Mouse (Mus musculus) hindbrain, embryonic 16.5 days (tissue): ENCODE measurements around the gene B3gnt6. TPM values are rescaled to one million over a fixed set of nuclear protein-coding genes. Genes with fewer than 3 reads are reported as not detected.

Experiments used
- ATAC-seq: fragments of 200-750 bp; cut with Nextera tagmentation; 2 replicates; pipeline ENCODE4 v1.8.0; 2017; ENCODE audit warnings: moderate TSS enrichment, moderate library complexity
- H3K27ac ChIP-seq: fragments of 300-500 bp; sonication (generic); 2 replicates; pipeline ENCODE4 v1.5.1; 2014; ENCODE audit warnings: low read depth, mild to moderate bottlenecking, control low read depth, low read length, moderate library complexity
- H3K27me3 ChIP-seq: fragments of 300-500 bp; sonication (generic); replicated peaks from 2 replicates; pipeline ENCODE4 v1.6.1; 2014; ENCODE audit warnings: low read length; ENCODE audit not compliant: control insufficient read depth, insufficient read depth
- H3K36me3 ChIP-seq: fragments of 300-500 bp; sonication (generic); 2 replicates; pipeline ENCODE4 v1.6.1; 2014; ENCODE audit warnings: mild to moderate bottlenecking, low read length, moderate library complexity, mixed read lengths; ENCODE audit not compliant: control insufficient read depth, insufficient read depth
- H3K4me1 ChIP-seq: fragments of 300-500 bp; sonication (generic); 2 replicates; pipeline ENCODE4 v1.6.1; 2014; ENCODE audit warnings: low read depth, low read length; ENCODE audit not compliant: control insufficient read depth, insufficient read depth
- H3K4me2 ChIP-seq: fragments of 300-500 bp; sonication (generic); 2 replicates; pipeline ENCODE4 v1.6.1; 2014; ENCODE audit warnings: mild to moderate bottlenecking, low read length, control low read depth, moderate library complexity
- H3K4me3 ChIP-seq: fragments of 300-500 bp; sonication (generic); 2 replicates; pipeline ENCODE4 v1.5.1; 2014; ENCODE audit warnings: mild to moderate bottlenecking, low read length, control low read depth, moderate library complexity
- H3K9ac ChIP-seq: fragments of 300-500 bp; sonication (generic); 2 replicates; pipeline ENCODE4 v1.6.1; 2014; ENCODE audit warnings: low read depth, mild to moderate bottlenecking, control low read depth, low read length, moderate library complexity
- H3K9me3 ChIP-seq: fragments of 300-500 bp; sonication (generic); 2 replicates; pipeline ENCODE4 v1.6.1; 2014; ENCODE audit warnings: mild to moderate bottlenecking, low read length, moderate library complexity; ENCODE audit not compliant: control insufficient read depth
- WGBS: fragments of 180-500 bp; shearing (Covaris S2); extraction: QIAGEN DNeasy Blood & Tissue Kit; methylation state at CpG from one replicate; pipeline ENCODE4 v1.1.7; 2014; 5-methylcytosine and 5-hydroxymethylcytosine counted together
- polyA plus RNA-seq: library from polyadenylated mRNA; unstranded; fragments of >200 nt; fragmentation: Nextera tagmentation; extraction: Ambion mirVana; gene quantifications from 2 replicates; pipeline ENCODE4 v1.2.1, GENCODE M21; 2015

B3gnt6 gene
- polyA plus RNA-seq, 1 experiment from 2014 or later: 0.78 TPM

DNA sequence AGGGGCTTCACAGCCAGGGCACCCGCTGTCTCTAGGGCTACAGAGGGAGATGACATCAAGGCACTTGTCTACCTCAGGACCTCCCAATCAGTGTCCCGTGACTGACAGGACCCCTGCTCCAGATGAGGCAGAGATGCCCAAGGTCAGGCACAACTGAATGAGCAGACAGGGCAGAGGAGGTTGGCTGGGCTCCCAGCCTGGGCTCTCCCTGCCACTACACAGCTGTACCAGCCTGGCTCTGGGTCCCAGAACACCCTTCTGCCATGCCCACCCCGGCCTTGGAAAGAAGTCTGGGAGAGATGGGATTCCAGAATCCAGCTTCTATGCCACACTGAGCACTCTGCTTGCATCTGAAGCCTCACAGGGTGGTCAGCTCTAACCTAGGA is 43.0 kb downstream of the B3gnt6 start:
- H3K4me1 ChIP-seq: peaks cover 25% of the 10 kb centered on the region
- WGBS: 57% methylated on average over 1 of the region's 3 CpGs
- no peak for ATAC-seq

DNA sequence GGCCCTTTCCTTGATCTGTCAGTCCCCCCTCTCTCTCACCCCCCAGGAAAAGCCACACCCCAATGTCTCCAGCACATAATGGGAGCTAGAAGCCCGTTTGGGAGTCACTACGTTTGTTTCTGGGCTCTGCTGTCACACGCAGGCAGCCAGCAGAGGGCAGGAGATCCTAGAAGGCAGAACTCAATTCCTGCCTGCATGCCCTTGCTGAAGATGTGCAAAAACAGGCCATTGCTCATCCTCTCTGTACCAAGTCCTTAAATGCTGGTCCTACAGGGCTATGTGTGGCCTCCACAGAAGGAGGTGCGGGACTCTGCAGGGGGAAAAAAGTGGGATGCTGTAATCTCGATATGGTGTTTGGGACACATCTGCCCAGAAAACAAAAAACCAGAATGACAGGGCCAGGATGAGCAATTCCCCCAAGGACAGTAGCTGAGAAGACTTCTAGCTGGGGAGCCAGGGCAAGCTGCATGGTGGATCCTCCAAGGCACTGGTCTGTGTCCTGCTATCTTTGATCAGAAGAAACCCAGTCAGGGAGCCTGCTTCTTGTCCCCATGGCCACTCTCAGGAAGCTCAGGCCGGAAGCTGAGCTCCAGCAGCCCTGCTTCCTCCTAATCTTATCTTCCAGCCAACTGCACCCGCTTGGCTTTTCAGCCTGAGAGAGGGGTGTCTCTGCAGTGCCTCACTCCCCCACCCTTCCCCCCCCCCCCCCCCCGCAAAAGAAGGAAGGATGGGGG is 43.6 kb downstream of the B3gnt6 start:
- Histone ChIP-seq H3K27ac (no peak overlapping the region; the same call in 1 of the 2 replicates), H3K27me3 (no peaks in the 10 kb centered on the region), H3K9me3 (no peaks in the 10 kb centered on the region), H3K4me3 (no peak overlapping the region), H3K4me1 (peaks cover 23% of the 10 kb centered on the region), H3K4me2 (no peak overlapping the region), H3K9ac (no peak overlapping the region), H3K36me3 (no peaks in the 10 kb centered on the region; the same call in 1 of the 2 replicates)
- ATAC-seq: peak; percentile 50
- 30% methylated on average over 7 of the region's 8 CpGs for WGBS

More for the DNA sequence above, 43.0 kb downstream of the B3gnt6 start:
- Histone ChIP-seq H3K27me3 (no peaks in the 10 kb centered on the region), H3K9me3 (no peaks in the 10 kb centered on the region), H3K27ac (no peak overlapping the region; the same call in 1 of the 2 replicates), H3K4me2 (no peak overlapping the region), H3K36me3 (peaks cover 2% of the 10 kb centered on the region; the same call in 1 of the 2 replicates), H3K4me3 (no peak overlapping the region), H3K9ac (no peak overlapping the region)

GRCm38 (mm10) chr7:98153892-98154291 is 45.4 kb downstream of the B3gnt6 start:
- H3K27me3 ChIP-seq: no peaks in the 10 kb centered on the region
- H3K36me3 ChIP-seq: no peaks in the 10 kb centered on the region
- no peak overlapping the region for H3K9ac ChIP-seq
- no peak overlapping the region for H3K4me2 ChIP-seq
- H3K27ac ChIP-seq: no peak overlapping the region
- no peak for ATAC-seq
- 72% methylated on average over 5 of the region's 5 CpGs for WGBS
- no peaks in the 10 kb centered on the region for H3K9me3 ChIP-seq
- H3K4me3 ChIP-seq: no peak overlapping the region
- H3K4me1 ChIP-seq: peaks cover 15% of the 10 kb centered on the region

- WGBS: 33% methylated on average over 3 of the region's 3 CpGs
- Histone ChIP-seq H3K27me3 (no peaks in the 10 kb centered on the region), H3K36me3 (no peaks in the 10 kb centered on the region), H3K27ac (no peak overlapping the region), H3K4me1 (peaks cover 12% of the 10 kb centered on the region), H3K4me3 (no peak overlapping the region), H3K9me3 (no peaks in the 10 kb centered on the region), H3K4me2 (no peak overlapping the region), H3K9ac (no peak overlapping the region)
- no peak for ATAC-seq
Measured at GRCm38 (mm10) chr7:98153345-98153744, 45.9 kb downstream of the B3gnt6 start.

DNA sequence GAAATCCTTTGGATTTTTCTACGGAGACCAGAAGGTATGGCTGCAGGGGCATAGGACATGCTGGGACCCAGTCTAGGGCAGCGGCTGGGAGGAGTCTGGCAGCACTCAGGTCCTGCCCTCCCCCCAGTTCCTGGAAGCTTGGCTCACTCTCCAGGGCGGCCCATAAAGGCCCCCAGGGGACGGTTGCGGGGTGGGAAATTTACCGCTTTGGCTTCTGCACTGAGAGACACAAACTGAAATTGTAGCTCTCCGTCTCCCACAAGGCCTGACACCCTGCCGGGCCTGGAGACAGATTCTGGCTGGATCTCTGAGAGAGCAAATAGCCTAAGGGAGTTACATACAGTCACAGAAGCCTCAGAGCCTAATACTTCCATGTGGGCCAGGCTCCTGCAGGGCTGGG is 46.9 kb downstream of the B3gnt6 start:
- no peaks in the 10 kb centered on the region for H3K9me3 ChIP-seq
- no peak overlapping the region for H3K4me2 ChIP-seq
- 52% methylated on average over 8 of the region's 8 CpGs for WGBS
- H3K27me3 ChIP-seq: no peaks in the 10 kb centered on the region
- H3K4me1 ChIP-seq: peaks cover 12% of the 10 kb centered on the region
- H3K9ac ChIP-seq: no peak overlapping the region
- H3K4me3 ChIP-seq: no peak overlapping the region
- ATAC-seq: no peak
- H3K36me3 ChIP-seq: no peaks in the 10 kb centered on the region
- H3K27ac ChIP-seq: no peak overlapping the region

GRCm38 (mm10) chr7:98150525-98150924 is 48.8 kb downstream of the B3gnt6 start:
- WGBS: 54% methylated on average over 5 of the region's 5 CpGs
- Histone ChIP-seq H3K9me3 (no peaks in the 10 kb centered on the region), H3K27ac (no peak overlapping the region)

GRCm38 (mm10) chr7:98149802-98150201 is 49.5 kb downstream of the B3gnt6 start:
- H3K4me2 ChIP-seq: no peak overlapping the region
- 18% methylated on average over 3 of the region's 3 CpGs for WGBS
- peaks cover 5% of the 10 kb centered on the region for H3K4me1 ChIP-seq
- 0 out of 2 replicates have a peak, but pooled peaks cover 3% of the 10 kb centered on the region for H3K36me3 ChIP-seq
- no peak overlapping the region for H3K27ac ChIP-seq
- H3K4me3 ChIP-seq: no peak overlapping the region
- no peak overlapping the region for H3K9ac ChIP-seq
- no peak for ATAC-seq
- H3K27me3 ChIP-seq: no peaks in the 10 kb centered on the region
- no peaks in the 10 kb centered on the region for H3K9me3 ChIP-seq

More at GRCm38 (mm10) chr7:98150525-98150924, 48.8 kb downstream of the B3gnt6 start:
- Histone ChIP-seq H3K4me2 (no peak overlapping the region), H3K9ac (no peak overlapping the region), H3K4me3 (no peak overlapping the region), H3K4me1 (peaks cover 5% of the 10 kb centered on the region), H3K27me3 (no peaks in the 10 kb centered on the region), H3K36me3 (0 out of 2 replicates have a peak, but pooled peaks cover 3% of the 10 kb centered on the region)
- no peak for ATAC-seq

DNA sequence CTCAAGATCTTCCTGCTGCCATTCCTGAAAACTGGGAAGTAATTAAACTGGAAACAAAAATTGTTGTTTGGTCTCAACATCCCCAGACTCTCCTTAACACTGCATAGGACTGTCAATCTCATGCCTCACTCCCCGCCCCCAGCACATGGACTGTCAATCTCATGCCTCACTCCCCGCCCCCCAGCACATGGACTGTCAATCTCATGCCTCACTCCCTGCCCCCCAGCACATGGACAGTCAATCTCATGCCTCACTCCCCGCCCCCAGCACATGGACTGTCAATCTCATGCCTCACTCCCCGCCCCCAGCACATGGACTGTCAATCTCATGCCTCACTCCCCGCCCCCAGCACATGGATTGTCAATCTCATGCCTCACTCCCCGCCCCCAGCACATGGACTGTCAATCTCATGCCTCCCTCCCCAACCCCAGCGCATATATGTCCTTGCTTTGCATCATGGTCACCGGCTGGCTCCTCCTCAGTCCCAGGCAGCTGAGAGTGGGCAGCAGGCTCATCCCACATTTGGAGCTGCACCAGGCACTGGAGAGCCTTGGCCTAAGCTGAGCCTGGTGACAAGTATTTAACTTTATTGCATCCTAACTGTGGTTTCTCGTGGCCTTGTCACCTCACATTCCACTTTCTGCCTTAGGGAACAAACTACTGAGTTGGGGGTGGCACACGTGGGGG is 50.4 kb downstream of the B3gnt6 start:
- H3K9ac ChIP-seq: no peak overlapping the region
- no peak overlapping the region for H3K4me3 ChIP-seq
- H3K27ac ChIP-seq: no peak overlapping the region
- no peaks in the 10 kb centered on the region for H3K9me3 ChIP-seq
- 62% methylated on average over 10 of the region's 10 CpGs for WGBS
- ATAC-seq: no peak
- no peaks in the 10 kb centered on the region for H3K27me3 ChIP-seq
- no peak overlapping the region for H3K4me2 ChIP-seq
- H3K36me3 ChIP-seq: 0 out of 2 replicates have a peak, but pooled peaks cover 3% of the 10 kb centered on the region
- peaks cover 5% of the 10 kb centered on the region for H3K4me1 ChIP-seq

- Histone ChIP-seq H3K9ac (no peak overlapping the region), H3K9me3 (no peaks in the 10 kb centered on the region), H3K4me1 (peaks cover 5% of the 10 kb centered on the region), H3K4me3 (no peak overlapping the region), H3K27ac (no peak overlapping the region), H3K4me2 (no peak overlapping the region), H3K36me3 (0 out of 2 replicates have a peak, but pooled peaks cover 3% of the 10 kb centered on the region), H3K27me3 (no peaks in the 10 kb centered on the region)
- peak; percentile 15 for ATAC-seq
- 60% methylated on average over 8 of the region's 8 CpGs for WGBS
Measured at GRCm38 (mm10) chr7:98147766-98148165, 51.5 kb downstream of the B3gnt6 start.
